Mouse (Mus musculus): Measurements from ENCODE around the gene Axl. TPM values are rescaled to one million over a fixed set of nuclear protein-coding genes. Genes with fewer than 3 reads are reported as not detected.
"Not testable (repeated sequence)": the region's sequence is repeated elsewhere in the genome, so short reads cannot be mapped to it uniquely, and the experiment has no call there.

Axl gene
- polyA plus RNA-seq, 1 experiment from 2014 or later = 14.5 TPM

- H3K9me3 ChIP-seq (replicated peaks); H3K4me3 ChIP-seq (replicated peaks); DNase-seq; H3K27me3 ChIP-seq: not testable (repeated sequence)
- ATAC-seq (ENCODE audit: low read depth) = peak; percentile 47
- H3K4me2 ChIP-seq = peak overlapping the region; percentile 33
- H3K9ac ChIP-seq = peak overlapping the region; percentile 45
- H3K36me3 ChIP-seq = peaks cover 70% of the 10 kb centered on the region
- peak overlapping the region; percentile 80 for H3K27ac ChIP-seq
- H3K4me1 ChIP-seq (replicated peaks) = peaks cover 56% of the 10 kb centered on the region
Observed at GRCm38 (mm10) chr7:25721776-25722175, 66.7 kb downstream of the Axl start.

- peaks cover 57% of the 10 kb centered on the region for H3K4me1 ChIP-seq (replicated peaks)
- 80% methylated on average over 5 of the region's 5 CpGs for WGBS (ENCODE audit: insufficient replicate concordance)
- DNase-seq (no peak), ATAC-seq (ENCODE audit: low read depth) (no peak)
- H3K4me2 ChIP-seq = no peak overlapping the region
- no peaks in the 10 kb centered on the region for H3K27me3 ChIP-seq
- H3K36me3 ChIP-seq = peaks cover 70% of the 10 kb centered on the region
- no peak overlapping the region for H3K4me3 ChIP-seq (replicated peaks)
- no peak overlapping the region for H3K9ac ChIP-seq
- no peak overlapping the region for H3K27ac ChIP-seq
- no peaks in the 10 kb centered on the region for H3K9me3 ChIP-seq (replicated peaks)
Observed at GRCm38 (mm10) chr7:25720760-25721159, 67.7 kb downstream of the Axl start.

GRCm38 (mm10) chr7:25719761-25720610, 68.5 kb downstream of the Axl start:
- no peaks in the 10 kb centered on the region for H3K27me3 ChIP-seq
- H3K9me3 ChIP-seq (replicated peaks) = no peaks in the 10 kb centered on the region
- H3K4me1 ChIP-seq (replicated peaks) = peaks cover 57% of the 10 kb centered on the region
- H3K4me3 ChIP-seq (replicated peaks) = peak overlapping the region; percentile 70; the same call in 1 of the 2 replicates
- peak overlapping the region; percentile 82; the same call in 1 of the 2 replicates for H3K9ac ChIP-seq
- H3K36me3 ChIP-seq = peaks cover 70% of the 10 kb centered on the region
- H3K27ac ChIP-seq = peak overlapping the region; percentile 77
- ATAC-seq (ENCODE audit: low read depth) = no peak
- peak overlapping the region; percentile 76 for H3K4me2 ChIP-seq
- 50% methylated on average over 10 of the region's 10 CpGs for WGBS (ENCODE audit: insufficient replicate concordance)
- DNase-seq = peak; percentile 61

GRCm38 (mm10) chr7:25718788-25719417, 69.6 kb downstream of the Axl start, which contains the start of gene Ccdc97:
Gene Ccdc97, minus strand, starts transcription at chr7:25719088.
- Histone ChIP-seq H3K4me1 (replicated peaks) (peaks cover 57% of the 10 kb centered on the region), H3K4me2 (peak within 1 kb of the TSS; percentile 76), H3K36me3 (peaks cover 70% of the 10 kb centered on the region), H3K4me3 (replicated peaks) (peak within 1 kb of the TSS; percentile 70), H3K9ac (peak within 1 kb of the TSS; percentile 82), H3K27ac (peak within 1 kb of the TSS; percentile 77), H3K27me3 (no peaks in the 10 kb centered on the region), H3K9me3 (replicated peaks) (no peaks in the 10 kb centered on the region)
- ATAC-seq (ENCODE audit: low read depth) = peak; percentile 80
- peak; percentile 85 for DNase-seq
- WGBS (ENCODE audit: insufficient replicate concordance) = 2% methylated on average over 32 of the region's 32 CpGs

GRCm38 (mm10) chr7:25717478-25717877, 71.0 kb downstream of the Axl start:
- no peaks in the 10 kb centered on the region for H3K9me3 ChIP-seq (replicated peaks)
- H3K4me2 ChIP-seq = peak overlapping the region; percentile 76
- H3K27me3 ChIP-seq = no peaks in the 10 kb centered on the region
- peaks cover 50% of the 10 kb centered on the region for H3K4me1 ChIP-seq (replicated peaks)
- H3K4me3 ChIP-seq (replicated peaks) = peak overlapping the region; percentile 70
- H3K36me3 ChIP-seq = peaks cover 70% of the 10 kb centered on the region
- 81% methylated on average over 3 of the region's 3 CpGs for WGBS (ENCODE audit: insufficient replicate concordance)
- DNase-seq (no peak), ATAC-seq (ENCODE audit: low read depth) (no peak)
- peak overlapping the region; percentile 82 for H3K9ac ChIP-seq
- no peak overlapping the region for H3K27ac ChIP-seq

GRCm38 (mm10) chr7:25715731-25716271, 72.7 kb downstream of the Axl start:
- no peak for ATAC-seq (ENCODE audit: low read depth)
- no peaks in the 10 kb centered on the region for H3K9me3 ChIP-seq (replicated peaks)
- no peak for DNase-seq
- WGBS (ENCODE audit: insufficient replicate concordance) = 90% methylated on average over 22 of the region's 22 CpGs
- peaks cover 55% of the 10 kb centered on the region for H3K4me1 ChIP-seq (replicated peaks)
- no peak overlapping the region for H3K4me2 ChIP-seq
- H3K27me3 ChIP-seq = no peaks in the 10 kb centered on the region
- no peak overlapping the region for H3K9ac ChIP-seq
- H3K4me3 ChIP-seq (replicated peaks) = no peak overlapping the region
- H3K27ac ChIP-seq = no peak overlapping the region
- peaks cover 64% of the 10 kb centered on the region for H3K36me3 ChIP-seq

GRCm38 (mm10) chr7:25714581-25714980, 73.9 kb downstream of the Axl start:
- no peak overlapping the region for H3K9ac ChIP-seq
- no peak overlapping the region for H3K4me3 ChIP-seq (replicated peaks)
- no peak overlapping the region for H3K4me2 ChIP-seq
- peaks cover 55% of the 10 kb centered on the region for H3K4me1 ChIP-seq (replicated peaks)
- 86% methylated on average over 8 of the region's 8 CpGs for WGBS (ENCODE audit: insufficient replicate concordance)
- no peak for DNase-seq
- no peak for ATAC-seq (ENCODE audit: low read depth)
- H3K9me3 ChIP-seq (replicated peaks) = no peaks in the 10 kb centered on the region
- H3K27me3 ChIP-seq = no peaks in the 10 kb centered on the region
- no peak overlapping the region for H3K27ac ChIP-seq
- H3K36me3 ChIP-seq = peaks cover 52% of the 10 kb centered on the region

GRCm38 (mm10) chr7:25712801-25713200, 75.7 kb downstream of the Axl start:
- no peak overlapping the region for H3K4me3 ChIP-seq (replicated peaks)
- DNase-seq = no peak
- ATAC-seq (ENCODE audit: low read depth) = no peak
- no peaks in the 10 kb centered on the region for H3K9me3 ChIP-seq (replicated peaks)
- H3K27ac ChIP-seq = no peak overlapping the region
- H3K27me3 ChIP-seq = no peaks in the 10 kb centered on the region
- no peak overlapping the region for H3K9ac ChIP-seq
- no peak overlapping the region for H3K4me2 ChIP-seq
- 78% methylated on average over 9 of the region's 9 CpGs for WGBS (ENCODE audit: insufficient replicate concordance)
- H3K4me1 ChIP-seq (replicated peaks) = peaks cover 55% of the 10 kb centered on the region
- peaks cover 56% of the 10 kb centered on the region for H3K36me3 ChIP-seq

GRCm38 (mm10) chr7:25711731-25712197, 76.7 kb downstream of the Axl start:
- peak; percentile 35 for ATAC-seq (ENCODE audit: low read depth)
- peaks cover 55% of the 10 kb centered on the region for H3K4me1 ChIP-seq (replicated peaks)
- H3K9me3 ChIP-seq (replicated peaks) = no peaks in the 10 kb centered on the region
- 0 out of 2 replicates have a peak overlapping the region, but pooled peaks have one; percentile 13 for H3K9ac ChIP-seq
- H3K27me3 ChIP-seq = no peaks in the 10 kb centered on the region
- 28% methylated on average over 7 of the region's 7 CpGs for WGBS (ENCODE audit: insufficient replicate concordance)
- no peak overlapping the region for H3K4me2 ChIP-seq
- H3K4me3 ChIP-seq (replicated peaks) = no peak overlapping the region
- H3K27ac ChIP-seq = peak overlapping the region; percentile 68
- H3K36me3 ChIP-seq = peaks cover 63% of the 10 kb centered on the region
- DNase-seq = no peak

- Histone ChIP-seq H3K36me3 (peaks cover 62% of the 10 kb centered on the region), H3K9ac (no peak overlapping the region), H3K27me3 (no peaks in the 10 kb centered on the region), H3K4me1 (replicated peaks) (peaks cover 59% of the 10 kb centered on the region), H3K9me3 (replicated peaks) (no peaks in the 10 kb centered on the region), H3K27ac (peak overlapping the region; percentile 68), H3K4me2 (no peak overlapping the region), H3K4me3 (replicated peaks) (no peak overlapping the region)
- no peak for DNase-seq
- WGBS (ENCODE audit: insufficient replicate concordance) = 61% methylated on average over 5 of the region's 5 CpGs
- no peak for ATAC-seq (ENCODE audit: low read depth)
Observed at GRCm38 (mm10) chr7:25711165-25711564, 77.3 kb downstream of the Axl start.

- 34% methylated on average over 5 of the region's 7 CpGs for WGBS (ENCODE audit: insufficient replicate concordance)
- Histone ChIP-seq H3K4me1 (replicated peaks) (peaks cover 63% of the 10 kb centered on the region), H3K36me3 (peaks cover 60% of the 10 kb centered on the region), H3K4me3 (replicated peaks) (no peak overlapping the region), H3K27ac (peak overlapping the region; percentile 68), H3K4me2 (no peak overlapping the region), H3K27me3 (no peaks in the 10 kb centered on the region), H3K9ac (0 out of 2 replicates have a peak overlapping the region, but pooled peaks have one; percentile 16), H3K9me3 (replicated peaks) (no peaks in the 10 kb centered on the region)
- DNase-seq (no peak), ATAC-seq (ENCODE audit: low read depth) (0 out of 2 replicates have a peak, but pooled peaks have one; percentile 5)
Observed at GRCm38 (mm10) chr7:25710519-25711130, 77.9 kb downstream of the Axl start.

Measured in liver, embryonic 13.5 days (tissue).